Mouse (Mus musculus) heart, adult 2 months (tissue): ENCODE results near the gene D16Ertd472e. TPM values are rescaled to one million over a fixed set of nuclear protein-coding genes. Genes with fewer than 3 reads are reported as not detected.
"Not testable (repeated sequence)": the region's sequence is repeated elsewhere in the genome, so short reads cannot be mapped to it uniquely, and the experiment has no call there.

Experiments
- DNase-seq, 2 experiments: peaks; one replicate each; pipeline ENCODE4 v3.0.0; 2021
- H3K27ac ChIP-seq: fragments of 200-600 bp; 2 replicates; pipeline ENCODE4 v1.8.1; 2022
- H3K27me3 ChIP-seq: fragments of 200-500 bp; 2 replicates; pipeline ENCODE4 v1.6.1; 2012; ENCODE audit warnings: mild to moderate bottlenecking, low read length, inconsistent platforms, mixed read lengths; ENCODE audit not compliant: control insufficient read depth, insufficient read depth
- H3K36me3 ChIP-seq: fragments of 200-500 bp; 2 replicates; pipeline ENCODE4 v1.6.1; 2012; ENCODE audit warnings: low read length, inconsistent platforms; ENCODE audit not compliant: control insufficient read depth, insufficient read depth
- H3K4me1 ChIP-seq: fragments of 200-500 bp; 2 replicates; pipeline ENCODE4 v1.6.1; 2011; ENCODE audit warnings: low read length; ENCODE audit not compliant: control insufficient read depth, insufficient read depth
- H3K4me3 ChIP-seq: fragments of 200-600 bp; 2 replicates; pipeline ENCODE4 v1.8.1; 2022
- H3K79me2 ChIP-seq: fragments of 200-500 bp; replicated peaks from 2 replicates; pipeline ENCODE4 v1.6.1; 2012; ENCODE audit warnings: mild to moderate bottlenecking, inconsistent platforms, low read length, moderate library complexity, mixed read lengths; ENCODE audit not compliant: control insufficient read depth, insufficient read depth
- H3K9ac ChIP-seq: fragments of 200-500 bp; 2 replicates; pipeline ENCODE4 v1.6.1; 2012; ENCODE audit warnings: low read depth, mild to moderate bottlenecking, control low read depth, inconsistent platforms, low read length, mixed read lengths
- CTCF ChIP-seq: fragments of 200-600 bp; IDR thresholded peaks from 2 replicates; pipeline ENCODE4 v1.8.1; 2022; ENCODE audit warnings: antibody characterized with exemption, mild to moderate bottlenecking, moderate library complexity
- EP300 ChIP-seq: fragments of 200-500 bp; IDR thresholded peaks from 2 replicates; pipeline ENCODE4 v1.6.1; 2011; ENCODE audit warnings: low read depth, low read length, control low read depth; ENCODE audit not compliant: insufficient read depth
- POLR2A ChIP-seq: fragments of 200-500 bp; IDR thresholded peaks from 2 replicates; pipeline ENCODE4 v1.6.1; 2011; ENCODE audit warnings: mild to moderate bottlenecking, low read depth, low read length, control low read depth; ENCODE audit not compliant: insufficient read depth
- WGBS: fragments of 180-500 bp; shearing (Covaris S2); methylation state at CpG from one replicate; pipeline ENCODE4 v1.1.7; 2018; 5-methylcytosine and 5-hydroxymethylcytosine counted together
- intact Hi-C: fragments of 180-260 bp; cut with DNase I; formaldehyde crosslinking; loops from one replicate; pipeline ENCODE4 v1.15.1; 2025
- polyA plus RNA-seq: library from polyadenylated mRNA; depleted of rRNA; stranded (reverse); fragments of >200 nt; gene quantifications from 2 replicates; pipeline ENCODE4 v1.2.3, GENCODE M21; 2012
- total RNA-seq, 2 experiments: library from RNA; stranded (reverse); gene quantifications; 2 replicates each; pipeline ENCODE4 v1.2.3; 2021

Gene D16Ertd472e
- total and polyA plus RNA-seq, 3 experiments, result 1.3 to 4.5 (median 3.5) TPM

DNA sequence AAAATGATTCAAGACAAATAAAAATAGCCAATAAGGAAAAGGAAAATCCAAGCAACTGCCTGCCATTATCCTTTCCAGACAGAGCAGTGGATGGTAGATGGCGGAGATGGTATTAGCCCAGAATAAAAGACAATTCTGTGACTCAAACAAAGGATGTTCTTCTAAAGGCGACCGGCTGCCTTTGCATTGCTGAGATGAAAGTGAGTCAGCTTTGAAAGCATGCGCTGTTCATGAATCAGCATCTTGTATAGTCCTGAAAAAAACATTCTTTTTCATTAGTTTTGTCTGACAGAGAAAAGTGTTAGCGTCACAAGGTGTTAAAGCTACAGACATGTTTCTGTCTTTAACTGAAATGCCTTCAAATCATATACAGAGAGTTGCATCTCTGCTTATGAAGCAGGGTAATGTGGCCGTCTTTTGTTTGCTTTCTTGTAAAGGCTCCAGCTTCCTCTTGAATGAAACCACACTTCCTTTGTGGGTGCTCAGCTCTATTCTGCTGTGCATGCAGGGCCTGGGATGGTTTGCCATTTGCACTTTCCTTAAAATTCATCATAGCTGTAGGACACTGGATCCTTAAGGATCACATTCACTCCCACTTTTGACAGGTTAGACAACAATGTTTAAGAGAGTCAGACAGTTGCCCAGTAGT, 44.4 kb downstream of the D16Ertd472e start:
- Histone ChIP-seq H3K4me3 (no peak overlapping the region), H3K36me3 (no peaks in the 10 kb centered on the region), H3K9ac (no peak overlapping the region), H3K4me1 (no peaks in the 10 kb centered on the region), H3K79me2 (no peaks in the 10 kb centered on the region), H3K27me3 (no peaks in the 10 kb centered on the region; the same call in 1 of the 2 replicates), H3K27ac (no peak overlapping the region)
- no peak for DNase-seq
- no peak for TF ChIP-seq POLR2A
- no peak for TF ChIP-seq CTCF
- 60% methylated on average over 6 of the region's 6 CpGs for WGBS
- intact Hi-C loops, result no loop called here

DNA sequence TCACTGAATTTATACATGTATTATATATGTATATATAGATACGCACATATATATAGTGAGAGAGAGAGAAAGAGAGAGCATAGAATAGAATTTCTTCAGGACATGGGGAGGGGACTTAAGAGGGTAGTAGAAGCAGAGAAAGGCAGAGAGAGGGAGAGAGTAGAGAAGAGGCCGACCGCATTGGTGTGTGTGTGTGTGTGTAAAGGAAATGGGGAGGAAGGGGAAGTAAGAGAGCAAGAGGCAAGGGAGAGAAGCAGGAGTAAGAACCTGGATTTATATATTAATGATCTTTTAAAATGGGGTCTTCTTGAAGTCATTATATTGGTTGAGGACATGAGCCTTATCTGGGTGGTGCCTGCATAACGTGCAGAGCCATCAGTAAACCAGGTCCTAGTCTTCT, 53.5 kb downstream of the D16Ertd472e start:
- H3K9ac ChIP-seq, result no peak overlapping the region
- no peaks in the 10 kb centered on the region for H3K36me3 ChIP-seq
- 71% methylated on average over 4 of the region's 4 CpGs for WGBS
- intact Hi-C loops, result no loop called here
- no peak overlapping the region for H3K27ac ChIP-seq
- H3K27me3 ChIP-seq, result no peaks in the 10 kb centered on the region
- no peak for DNase-seq
- H3K79me2 ChIP-seq, result no peaks in the 10 kb centered on the region
- H3K4me3 ChIP-seq, result no peak overlapping the region
- TF ChIP-seq EP300, result no peak
- TF ChIP-seq POLR2A, result no peak
- TF ChIP-seq CTCF, result no peak
- H3K4me1 ChIP-seq, result no peaks in the 10 kb centered on the region

GRCm38 (mm10) chr16:78518697-78519096, 57.8 kb downstream of the D16Ertd472e start:
- no peaks in the 10 kb centered on the region for H3K36me3 ChIP-seq
- no peak overlapping the region for H3K4me3 ChIP-seq
- H3K4me1 ChIP-seq, result no peaks in the 10 kb centered on the region
- H3K27ac ChIP-seq, result no peak overlapping the region
- intact Hi-C loops, result no loop called here
- no peak for DNase-seq
- 48% methylated on average over 7 of the region's 7 CpGs for WGBS
- no peak for TF ChIP-seq EP300
- no peak for TF ChIP-seq POLR2A
- no peak for TF ChIP-seq CTCF
- no peaks in the 10 kb centered on the region for H3K79me2 ChIP-seq
- no peaks in the 10 kb centered on the region for H3K27me3 ChIP-seq
- H3K9ac ChIP-seq, result no peak overlapping the region

GRCm38 (mm10) chr16:78517171-78517570, 59.3 kb downstream of the D16Ertd472e start:
- no peak for DNase-seq
- no peaks in the 10 kb centered on the region for H3K36me3 ChIP-seq
- no peak overlapping the region for H3K9ac ChIP-seq
- H3K4me1 ChIP-seq, result no peaks in the 10 kb centered on the region
- no peaks in the 10 kb centered on the region for H3K27me3 ChIP-seq
- TF ChIP-seq EP300, result no peak
- no peak for TF ChIP-seq CTCF
- TF ChIP-seq POLR2A, result no peak
- H3K27ac ChIP-seq, result no peak overlapping the region
- WGBS, result 91% methylated on average over 2 of the region's 2 CpGs
- no peak overlapping the region for H3K4me3 ChIP-seq
- intact Hi-C loops, result no loop called here
- H3K79me2 ChIP-seq, result no peaks in the 10 kb centered on the region

GRCm38 (mm10) chr16:78511526-78511925, 65.0 kb downstream of the D16Ertd472e start:
- Histone ChIP-seq H3K4me3 (no peak overlapping the region), H3K36me3 (no peaks in the 10 kb centered on the region), H3K27me3 (no peaks in the 10 kb centered on the region), H3K79me2 (no peaks in the 10 kb centered on the region), H3K9ac (no peak overlapping the region), H3K4me1 (no peaks in the 10 kb centered on the region), H3K27ac (no peak overlapping the region)
- no peak for TF ChIP-seq CTCF
- no peak for TF ChIP-seq EP300
- TF ChIP-seq POLR2A, result no peak
- 64% methylated on average over 8 of the region's 8 CpGs for WGBS
- no peak for DNase-seq
- intact Hi-C loops, result no loop called here

DNA sequence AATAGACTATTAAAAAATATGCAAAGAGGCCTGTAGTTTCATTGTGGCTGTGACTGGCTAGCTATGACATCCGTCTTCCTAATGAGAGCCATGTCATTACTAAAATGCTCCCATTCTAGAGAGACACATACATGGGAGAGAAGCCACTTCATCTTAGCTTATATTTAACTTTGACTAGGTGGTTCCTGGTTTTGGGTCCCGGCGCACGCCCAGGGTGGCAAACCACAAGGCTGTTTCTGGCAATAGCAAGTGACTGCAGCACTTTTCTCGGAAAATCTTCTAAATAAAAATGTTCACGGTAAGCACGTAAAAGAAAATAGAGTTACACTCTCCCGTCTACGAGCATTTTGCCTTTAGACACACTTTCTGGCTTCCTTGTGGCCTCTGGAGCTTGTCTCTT, 74.0 kb downstream of the D16Ertd472e start:
- Histone ChIP-seq H3K27ac (no peak overlapping the region), H3K36me3 (no peaks in the 10 kb centered on the region), H3K27me3 (no peaks in the 10 kb centered on the region), H3K9ac (no peak overlapping the region), H3K79me2 (no peaks in the 10 kb centered on the region), H3K4me3 (no peak overlapping the region), H3K4me1 (no peaks in the 10 kb centered on the region)
- intact Hi-C loops, result no loop called here
- TF ChIP-seq CTCF, result no peak
- TF ChIP-seq POLR2A, result no peak
- no peak for TF ChIP-seq EP300
- WGBS, result 87% methylated on average over 9 of the region's 9 CpGs
- no peak for DNase-seq

- DNase-seq, result not testable (repeated sequence)
These were observed 83.8 kb downstream of the D16Ertd472e start for GRCm38 (mm10) chr16:78492696-78493095.

More at GRCm38 (mm10) chr16:78492696-78493095, 83.8 kb downstream of the D16Ertd472e start:
- H3K4me1 ChIP-seq, H3K27ac ChIP-seq, H3K36me3 ChIP-seq, intact Hi-C loops, H3K79me2 ChIP-seq, H3K9ac ChIP-seq, H3K27me3 ChIP-seq, H3K4me3 ChIP-seq: not testable (repeated sequence)
- over 99% methylated on average over 12 of the region's 12 CpGs for WGBS
